Mouse (Mus musculus): ENCODE data around the gene Naaladl2. TPM values are rescaled to one million over a fixed set of nuclear protein-coding genes. Genes with fewer than 3 reads are reported as not detected.

The Naaladl2 gene
- total RNA-seq, 2 experiments from 2014 or later, result 1.3 to 1.7 TPM

DNA sequence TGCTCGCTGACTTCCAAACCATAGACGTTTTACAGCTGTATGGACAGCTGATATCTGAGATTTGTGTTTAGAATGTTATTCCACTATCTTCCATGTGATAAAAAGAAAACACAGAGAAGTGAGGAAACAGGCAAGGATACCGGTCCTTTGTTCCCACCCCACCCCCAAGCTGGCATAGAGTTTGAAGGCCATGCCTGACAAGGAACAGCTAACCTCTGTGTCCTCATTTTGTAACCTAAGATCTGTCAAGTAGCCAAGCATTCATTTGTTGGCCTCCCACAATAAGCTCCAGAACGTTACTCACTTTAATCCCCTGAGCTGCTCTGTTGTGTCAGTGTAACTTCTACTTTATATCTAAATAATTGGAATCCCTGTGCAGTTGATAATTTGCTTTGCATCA lies 161.9 kb downstream of the Naaladl2 start:
- no peak for DNase-seq (ENCODE audit: extremely low spot score in 1 of 2, low spot score in 1 of 2)

GRCm38 (mm10) chr3:24942170-24942569 lies 201.9 kb downstream of the Naaladl2 start:
- DNase-seq (ENCODE audit: extremely low spot score in 1 of 2, low spot score in 1 of 2), result no peak

GRCm38 (mm10) chr3:24938507-24939182 lies 205.4 kb downstream of the Naaladl2 start:
- DNase-seq (ENCODE audit: extremely low spot score in 1 of 2, low spot score in 1 of 2), result no peak

DNA sequence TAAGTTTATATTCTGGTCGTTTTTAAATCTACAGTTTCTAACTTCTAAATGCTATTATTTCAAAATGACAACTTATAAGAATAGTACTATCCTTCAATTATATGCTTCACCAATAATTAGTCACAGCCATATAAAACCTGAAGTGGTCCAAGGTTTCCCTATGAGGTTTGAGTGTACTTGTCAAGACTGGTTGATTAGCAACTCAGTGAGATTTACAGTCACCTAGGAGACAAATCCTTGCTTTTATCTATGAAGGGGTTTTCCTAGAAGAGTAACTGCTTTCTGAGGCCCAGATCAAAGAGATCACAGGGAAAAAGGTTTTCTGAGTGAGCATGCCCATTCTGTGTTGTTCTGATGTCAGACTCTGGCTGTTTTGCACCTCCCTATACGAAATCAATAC lies 222.2 kb downstream of the Naaladl2 start:
- DNase-seq (ENCODE audit: extremely low spot score in 1 of 2, low spot score in 1 of 2), result no peak

GRCm38 (mm10) chr3:24921401-24921800 lies 222.7 kb downstream of the Naaladl2 start:
- DNase-seq (ENCODE audit: extremely low spot score in 1 of 2, low spot score in 1 of 2), result no peak

GRCm38 (mm10) chr3:24905425-24905960 lies 238.6 kb downstream of the Naaladl2 start:
- DNase-seq (ENCODE audit: extremely low spot score in 1 of 2, low spot score in 1 of 2), result no peak

DNA sequence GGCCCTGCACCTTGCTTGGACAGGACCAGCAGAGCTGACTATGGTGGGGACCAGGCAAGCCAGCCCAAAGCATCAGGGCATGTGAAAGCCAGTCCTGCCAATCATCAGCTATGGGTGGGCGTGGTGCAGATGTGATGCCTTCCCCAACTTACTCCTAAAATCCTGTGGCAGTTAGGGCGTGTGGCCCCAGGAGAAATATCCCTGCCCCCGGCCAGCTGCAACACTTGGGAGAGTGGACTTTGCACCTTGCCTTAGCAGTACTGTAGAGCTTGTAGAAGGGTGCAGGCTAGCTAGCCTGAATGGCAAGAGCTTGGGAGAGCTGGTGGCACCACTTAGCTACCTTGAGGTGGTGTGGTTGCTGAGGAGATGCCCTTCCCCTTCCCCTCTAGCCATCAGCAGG lies 255.3 kb downstream of the Naaladl2 start:
- no peak for DNase-seq (ENCODE audit: extremely low spot score in 1 of 2, low spot score in 1 of 2)

DNA sequence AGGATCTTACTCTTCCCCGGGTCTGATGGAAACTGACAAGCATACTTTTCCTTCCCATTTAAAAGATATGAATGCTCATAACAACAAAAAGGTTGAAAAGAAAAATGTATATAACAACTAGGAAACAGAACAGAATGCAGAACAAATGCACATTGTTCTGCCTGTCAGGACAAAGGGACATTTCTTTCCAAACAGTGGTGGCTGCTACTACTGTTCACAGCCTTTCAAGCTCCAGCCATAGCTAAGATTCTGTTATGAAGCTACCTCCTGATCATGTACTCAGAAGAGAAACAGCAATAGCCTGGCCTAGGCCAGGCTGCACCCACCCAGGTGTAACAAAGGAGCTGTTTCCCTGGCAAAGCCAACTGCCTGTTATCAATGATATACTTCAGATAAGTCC lies 271.8 kb downstream of the Naaladl2 start:
- DNase-seq (ENCODE audit: extremely low spot score in 1 of 2, low spot score in 1 of 2), result no peak

DNA sequence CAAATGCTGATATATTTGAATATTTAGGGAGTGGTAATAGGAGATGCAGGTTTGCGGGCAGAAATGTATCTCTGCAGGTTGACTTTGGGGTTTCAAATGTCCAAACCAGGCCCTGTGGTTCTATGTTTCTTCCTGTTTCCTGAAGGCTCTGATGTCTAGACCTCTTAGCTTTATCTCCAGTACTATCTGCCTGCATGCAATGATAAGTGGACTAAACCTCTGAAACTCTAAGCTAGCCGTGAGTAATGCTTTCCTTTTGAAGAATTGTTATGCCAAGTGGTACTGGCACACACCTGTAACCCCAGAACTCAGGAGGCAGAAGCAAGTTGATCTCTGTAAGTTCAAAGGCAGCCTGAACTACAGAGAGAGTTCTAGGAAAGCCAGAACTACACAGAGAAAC lies 291.1 kb downstream of the Naaladl2 start:
- DNase-seq (ENCODE audit: extremely low spot score in 1 of 2, low spot score in 1 of 2), result no peak

- DNase-seq (ENCODE audit: extremely low spot score in 1 of 2, low spot score in 1 of 2), result no peak
These were observed 347.3 kb downstream of the Naaladl2 start for GRCm38 (mm10) chr3:24796739-24797138.

- no peak for DNase-seq (ENCODE audit: extremely low spot score in 1 of 2, low spot score in 1 of 2)
These were observed 356.5 kb downstream of the Naaladl2 start for GRCm38 (mm10) chr3:24787451-24788148.

DNA sequence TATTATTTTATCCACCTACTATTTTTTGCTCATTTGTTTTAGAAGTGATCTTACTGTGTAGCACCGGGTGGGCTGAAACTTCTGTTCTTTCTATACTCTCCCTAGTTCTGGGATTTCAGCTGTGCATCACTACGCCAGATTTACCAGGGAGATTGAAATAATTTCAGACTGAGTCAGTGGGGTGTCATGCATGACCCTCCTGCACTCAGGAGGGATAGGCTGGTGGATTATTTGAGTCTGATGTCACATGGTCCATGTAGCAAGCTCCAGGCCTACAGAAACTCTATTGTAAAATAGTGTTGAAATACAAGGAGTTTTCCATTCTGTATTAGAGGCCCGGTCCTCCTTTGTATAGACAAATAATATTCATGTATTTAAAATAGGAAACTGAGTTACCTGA lies 360.0 kb downstream of the Naaladl2 start:
- no peak for DNase-seq (ENCODE audit: extremely low spot score in 1 of 2, low spot score in 1 of 2)

DNA sequence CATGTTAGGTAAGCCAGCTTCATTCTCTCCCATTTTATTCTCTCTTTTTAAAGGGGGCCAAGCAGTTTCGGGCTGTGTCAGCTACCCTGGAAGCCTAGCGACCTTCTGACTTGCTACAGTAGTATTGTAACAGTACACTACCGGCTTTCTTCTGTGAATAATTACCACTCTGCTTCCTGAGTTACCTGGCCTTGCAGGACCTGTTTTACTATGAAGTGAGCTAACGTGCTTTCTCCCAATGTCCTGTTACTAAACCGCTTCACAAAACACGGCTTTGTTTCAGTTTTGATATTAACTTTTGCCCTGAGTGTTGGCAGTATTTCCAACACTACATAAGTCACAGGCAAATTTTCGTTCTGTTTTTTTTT lies 360.6 kb downstream of the Naaladl2 start:
- no peak for DNase-seq (ENCODE audit: extremely low spot score in 1 of 2, low spot score in 1 of 2)

- DNase-seq (ENCODE audit: extremely low spot score in 1 of 2, low spot score in 1 of 2), result no peak
These were observed 361.1 kb downstream of the Naaladl2 start for GRCm38 (mm10) chr3:24782784-24783461.

DNA sequence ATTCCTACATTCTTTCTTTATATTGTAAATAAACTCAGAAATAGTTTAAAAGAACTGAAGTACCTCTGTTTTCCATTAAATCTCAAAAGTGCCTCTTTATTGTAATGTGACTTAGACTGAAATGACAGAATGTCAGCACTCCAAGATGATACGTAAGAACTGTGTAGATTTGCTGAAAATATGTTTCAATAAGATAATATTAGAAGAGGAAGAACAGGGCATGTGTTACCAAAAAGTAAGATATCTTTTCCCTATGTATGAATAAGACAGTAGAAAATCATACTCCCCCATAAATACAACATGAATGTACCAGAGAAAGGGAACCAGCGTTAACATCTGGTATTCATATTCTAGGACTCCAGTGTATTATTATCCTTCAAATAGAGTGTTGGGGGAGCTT lies 362.4 kb downstream of the Naaladl2 start:
- DNase-seq (ENCODE audit: extremely low spot score in 1 of 2, low spot score in 1 of 2), result no peak

DNA sequence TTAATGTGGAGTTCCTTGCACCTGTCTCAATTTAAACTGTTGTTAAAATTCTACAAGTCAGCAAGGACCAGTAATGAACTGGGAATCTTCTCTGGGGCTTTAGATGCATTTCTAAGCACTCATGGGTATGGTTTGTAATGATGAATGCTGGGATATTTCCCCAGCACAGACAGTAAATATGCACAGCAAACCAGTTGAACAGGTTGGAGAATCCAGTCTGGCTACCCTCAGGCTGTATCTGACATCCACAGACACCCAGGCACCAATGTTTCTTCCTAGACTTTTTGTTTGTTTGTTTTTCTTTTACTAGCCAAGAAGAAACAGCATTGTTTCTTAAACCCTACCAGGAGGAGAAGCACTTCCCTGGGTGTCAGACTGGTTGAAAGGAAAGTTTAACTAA lies 365.6 kb downstream of the Naaladl2 start:
- no peak for DNase-seq (ENCODE audit: extremely low spot score in 1 of 2, low spot score in 1 of 2)

DNA sequence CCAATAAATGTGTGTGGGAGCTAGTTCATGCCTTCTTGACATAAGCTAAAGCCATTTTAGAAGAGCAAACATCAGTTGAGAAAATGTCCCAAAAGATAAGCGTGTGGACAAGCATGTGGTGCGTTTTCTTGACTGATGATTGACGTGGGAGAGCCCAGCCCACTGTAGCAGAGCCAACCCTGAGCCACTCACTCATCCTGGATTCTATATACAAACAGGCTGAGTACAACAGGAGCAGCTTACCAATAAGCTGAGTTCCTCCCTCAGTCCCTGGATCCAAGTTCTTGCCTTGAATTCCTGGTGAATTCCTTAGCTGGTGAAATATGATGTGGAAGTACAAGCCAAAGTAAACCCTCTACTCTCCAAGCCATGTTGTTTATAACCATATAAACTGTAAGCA lies 395.0 kb downstream of the Naaladl2 start:
- no peak for DNase-seq (ENCODE audit: extremely low spot score in 1 of 2, low spot score in 1 of 2)

DNA sequence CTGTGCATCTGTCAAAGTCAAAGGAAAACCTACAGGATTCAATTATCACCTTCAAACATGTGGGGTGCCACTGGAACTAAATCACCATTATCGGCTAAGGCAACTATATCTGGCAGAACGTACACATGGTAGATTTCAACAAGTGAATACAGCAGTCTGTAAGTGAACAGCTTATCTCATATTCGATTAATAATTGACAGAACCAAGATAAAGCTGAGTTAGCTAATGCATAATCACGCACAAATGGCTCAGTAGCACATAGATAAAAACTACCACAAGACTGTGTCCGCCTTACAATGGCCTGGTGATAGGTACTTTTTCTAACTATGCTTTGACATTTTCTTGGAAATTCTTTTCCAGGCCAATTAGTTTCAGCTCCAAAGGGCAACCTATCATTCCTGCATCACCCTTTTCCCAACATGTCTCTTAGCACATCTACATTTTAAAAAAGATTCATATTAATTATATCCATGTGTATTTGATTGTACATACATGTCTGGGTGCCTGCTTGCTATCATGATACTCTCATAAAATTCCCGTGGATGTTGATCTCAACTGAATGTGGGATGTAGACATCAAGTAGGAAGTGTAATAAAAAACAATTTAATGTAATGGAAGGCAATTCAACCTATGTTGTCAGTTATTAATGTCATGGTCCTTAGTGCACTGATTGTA lies 396.7 kb downstream of the Naaladl2 start:
- no peak for DNase-seq (ENCODE audit: extremely low spot score in 1 of 2, low spot score in 1 of 2)

DNA sequence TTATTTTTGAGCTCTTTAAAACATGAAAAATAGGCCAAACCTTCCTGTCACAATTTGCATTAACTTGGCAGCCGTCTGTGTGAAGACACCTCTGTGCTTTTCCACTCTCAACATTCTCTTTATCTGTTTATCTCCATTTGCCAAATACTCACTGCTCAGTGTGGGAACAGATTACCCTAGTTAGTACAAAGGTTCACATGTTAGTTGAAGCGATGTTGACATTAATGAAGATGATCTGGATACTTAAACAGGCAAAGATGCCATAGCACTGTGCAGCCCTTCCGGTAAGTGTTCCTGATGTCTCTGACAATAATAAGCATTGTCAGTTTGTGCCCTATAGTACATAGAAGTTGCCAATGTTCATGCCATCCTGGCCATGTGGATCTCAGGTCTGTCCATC lies 400.1 kb downstream of the Naaladl2 start:
- no peak for DNase-seq (ENCODE audit: extremely low spot score in 1 of 2, low spot score in 1 of 2)

- no peak for DNase-seq (ENCODE audit: extremely low spot score in 1 of 2, low spot score in 1 of 2)
These were observed 424.8 kb downstream of the Naaladl2 start for GRCm38 (mm10) chr3:24719181-24719749.

DNA sequence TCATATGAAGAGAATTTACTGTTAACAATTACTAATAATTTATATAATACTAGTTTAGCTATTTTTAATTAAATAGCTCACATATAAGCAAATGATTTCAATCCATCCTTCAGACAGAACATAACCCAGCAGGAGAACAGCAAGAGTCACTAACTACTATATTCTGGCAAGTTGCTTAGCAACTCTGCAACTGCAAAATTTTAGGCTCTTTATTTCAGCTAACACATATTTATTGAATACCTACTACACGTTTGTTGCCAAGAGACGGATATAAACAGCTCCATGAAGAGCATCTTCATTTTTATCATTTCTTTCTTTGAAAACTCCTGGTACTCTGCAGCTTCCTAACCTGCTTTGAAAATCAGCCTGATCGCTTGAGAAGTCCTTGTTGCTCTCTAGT lies 429.3 kb downstream of the Naaladl2 start:
- no peak for DNase-seq (ENCODE audit: extremely low spot score in 1 of 2, low spot score in 1 of 2)
